Mouse (Mus musculus) embryo, embryonic 10 days (tissue): ENCODE data around the gene Olfr1294.

ENCODE experiments used
- DNase-seq: peaks from one replicate; pipeline ENCODE4 v3.0.0-alpha.2; 2015; ENCODE audit warnings: low spot score

Gene Olfr1294

DNA sequence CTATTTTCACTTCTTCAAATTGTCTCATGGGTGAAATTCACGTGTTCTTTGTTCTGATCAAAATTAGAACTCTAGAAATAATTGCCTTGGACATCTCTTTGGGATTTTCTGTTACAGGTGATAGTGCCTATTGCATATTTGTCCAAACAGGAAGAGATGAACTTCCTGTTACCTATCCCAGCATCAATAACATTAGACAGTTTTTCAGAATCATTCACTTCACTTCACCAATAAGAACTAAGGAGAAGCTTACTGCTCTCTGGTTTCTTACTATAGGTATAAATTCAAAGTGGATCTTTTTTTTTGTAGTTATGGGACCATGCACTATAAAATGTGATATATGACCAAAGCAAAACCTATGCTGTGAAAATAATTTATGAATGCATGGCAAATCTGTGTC lies at the start of gene Olfr1294:
TSS of gene Olfr1294 (minus strand) at position 101 of the 400 bp plus-strand sequence.
- no peak for DNase-seq

DNA sequence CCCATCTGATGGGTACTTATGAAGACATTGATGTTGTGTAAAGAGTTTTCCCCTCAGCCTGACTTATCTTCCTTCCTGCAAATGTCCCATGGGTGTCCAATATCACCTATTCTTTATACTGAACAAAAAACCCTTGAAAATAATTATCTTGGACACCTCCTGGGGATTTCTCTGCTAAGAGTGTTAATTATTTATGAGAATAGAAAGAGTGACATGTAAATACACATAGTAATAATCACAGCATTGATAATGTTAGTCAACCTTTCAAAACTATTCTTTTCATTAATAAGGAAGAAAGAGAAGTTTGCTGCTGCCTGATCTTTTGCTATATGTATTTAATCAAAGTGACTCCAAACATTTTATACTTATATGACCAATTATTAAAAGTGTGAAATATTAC lies 29.5 kb upstream of the Olfr1294 start, which contains the start of gene Olfr1295:
TSS of gene Olfr1295 (minus strand) at position 101 of the 400 bp plus-strand sequence.
- DNase-seq, result no peak

DNA sequence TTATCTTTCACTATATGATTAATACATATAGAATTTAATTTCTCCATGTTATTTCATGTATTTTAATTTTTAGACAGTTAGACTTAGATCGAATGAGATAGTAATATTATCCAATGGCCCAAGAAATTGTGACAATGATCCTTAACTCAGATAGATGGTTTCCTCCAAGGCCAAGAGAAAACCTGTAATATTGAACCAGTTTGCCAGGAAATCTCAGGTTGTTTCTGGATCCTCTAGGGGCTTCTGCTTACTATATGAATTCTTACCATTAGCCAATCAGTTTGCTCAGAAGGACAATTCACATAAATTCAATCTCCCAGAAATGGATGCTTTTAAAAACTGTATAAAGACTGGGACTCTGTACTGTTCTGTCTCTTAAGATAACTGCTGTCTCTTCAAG lies 15.2 kb downstream of the Olfr1294 start, which contains the start of gene Olfr1293-ps:
TSS of gene Olfr1293-ps (plus strand) at position 301 of the 400 bp plus-strand sequence.
- no peak for DNase-seq

DNA sequence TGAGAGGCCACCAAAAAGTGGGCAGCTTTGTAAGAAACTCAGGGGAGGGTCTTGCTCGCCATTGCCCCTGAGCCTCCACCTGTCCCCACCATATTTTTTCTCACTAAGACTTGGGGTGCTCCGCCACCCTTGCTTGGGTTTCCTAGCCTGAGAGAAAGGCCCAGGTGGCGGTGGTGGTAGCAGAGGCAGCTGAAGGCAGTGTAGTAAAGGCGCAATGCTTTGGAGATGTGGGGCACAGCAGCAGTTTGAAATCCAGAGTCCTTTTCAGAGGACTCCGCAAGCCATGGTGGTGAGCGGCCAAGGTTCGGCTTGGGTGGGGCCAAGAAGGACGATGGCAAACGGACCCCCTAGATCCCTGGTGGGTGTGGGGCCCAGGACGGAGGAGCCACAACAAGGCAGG lies 22.6 kb downstream of the Olfr1294 start:
- no peak for DNase-seq

DNA sequence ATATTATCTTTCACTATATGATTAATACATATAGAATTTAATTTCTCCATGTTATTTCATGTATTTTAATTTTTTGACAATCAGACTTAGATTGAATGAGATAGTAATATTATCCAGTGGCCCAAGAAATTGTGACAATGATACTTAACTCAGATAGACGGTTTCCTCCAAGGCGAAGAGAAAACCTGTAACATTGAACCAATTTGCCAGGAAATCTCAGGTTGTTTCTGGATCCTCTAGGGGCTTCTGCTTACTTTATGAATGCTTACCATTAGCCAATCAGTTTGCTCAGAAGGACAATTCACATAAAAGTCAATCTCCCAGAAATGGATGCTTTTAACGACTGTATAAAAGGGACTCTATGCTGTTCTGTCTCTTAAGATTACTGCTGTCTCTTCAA lies 43.2 kb downstream of the Olfr1294 start, which contains the start of gene Olfr1291-ps1:
TSS of gene Olfr1291-ps1 (plus strand) at position 301 of the 400 bp plus-strand sequence.
- no peak for DNase-seq

DNA sequence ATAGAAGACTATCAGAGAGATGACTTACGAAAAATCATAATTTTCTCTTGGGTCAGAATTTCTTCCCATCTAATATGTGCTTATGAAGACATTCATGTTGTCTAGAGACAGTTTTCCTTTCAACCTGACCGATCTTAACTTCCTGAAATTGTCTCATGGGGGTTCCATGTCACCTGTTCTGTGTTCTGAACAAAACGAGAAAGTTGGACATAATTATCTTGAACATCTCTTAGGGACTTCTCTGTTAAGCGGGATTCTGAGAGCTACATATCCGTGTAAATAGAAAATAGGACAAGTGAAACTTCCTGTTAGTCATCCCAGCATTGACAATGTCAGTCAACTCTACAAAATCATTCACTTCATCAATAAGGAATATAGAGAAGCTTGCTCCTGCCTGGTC lies 46.4 kb downstream of the Olfr1294 start, which contains the start of gene Olfr1290:
TSS of gene Olfr1290 (minus strand) at position 101 of the 400 bp plus-strand sequence.
- no peak for DNase-seq
